Mouse (Mus musculus): ENCODE measurements at regions not wholly inside any gene's neighbourhood (a gene's known extent, or its start where the extent isn't known, plus 50 kb on each side); places are given as distances from the start of the nearest gene placed in this dataset.

- Histone ChIP-seq H3K4me2 (replicated peaks; ENCODE audit: low read depth) (no peak overlapping the region), H3K27ac (replicated peaks) (no peak overlapping the region), H3K9me3 (ENCODE audit: control insufficient read depth, low read length) (no peaks in the 10 kb centered on the region), H3K4me1 (replicated peaks; ENCODE audit: control insufficient read depth, insufficient read depth) (no peaks in the 10 kb centered on the region), H3K4me3 (ENCODE audit: low read depth, low read length) (no peak overlapping the region), H3K27me3 (ENCODE audit: control insufficient read depth, insufficient read depth, low read length) (no peaks in the 10 kb centered on the region), H3K36me3 (ENCODE audit: control insufficient read depth, insufficient read depth, low read length) (no peaks in the 10 kb centered on the region), H3K9ac (ENCODE audit: low read length) (no peak overlapping the region)
- TF ChIP-seq EP300 (optimal IDR thresholded peaks at IDR 0.05) (no peak), CTCF (IDR thresholded peaks at IDR 0.05; ENCODE audit: low read depth) (no peak)
- DNase-seq (ENCODE audit: low spot score), result no peak
- 72% methylated on average over 3 of the region's 3 CpGs for WGBS
- no peak for ATAC-seq (ENCODE audit: low FRiP score, low TSS enrichment)
Observed at GRCm38 (mm10) chr15:16652934-16653669, 75.5 kb upstream of the Cdh9 start.

GRCm38 (mm10) chr15:16653690-16654089 lies 74.9 kb upstream of the Cdh9 start:
- Histone ChIP-seq H3K36me3 (ENCODE audit: control insufficient read depth, insufficient read depth, low read length) (no peaks in the 10 kb centered on the region), H3K9me3 (ENCODE audit: control insufficient read depth, low read length) (no peaks in the 10 kb centered on the region), H3K27me3 (ENCODE audit: control insufficient read depth, insufficient read depth, low read length) (no peaks in the 10 kb centered on the region), H3K27ac (replicated peaks) (no peak overlapping the region), H3K4me2 (replicated peaks; ENCODE audit: low read depth) (no peak overlapping the region), H3K4me3 (ENCODE audit: low read depth, low read length) (no peak overlapping the region), H3K9ac (ENCODE audit: low read length) (no peak overlapping the region), H3K4me1 (replicated peaks; ENCODE audit: control insufficient read depth, insufficient read depth) (no peaks in the 10 kb centered on the region)
- DNase-seq (ENCODE audit: low spot score) (no peak), ATAC-seq (ENCODE audit: low FRiP score, low TSS enrichment) (no peak)
- 80% methylated on average over 4 of the region's 4 CpGs for WGBS
- TF ChIP-seq CTCF (IDR thresholded peaks at IDR 0.05; ENCODE audit: low read depth) (no peak), EP300 (optimal IDR thresholded peaks at IDR 0.05) (no peak)

GRCm38 (mm10) chr15:16661226-16661625 lies 67.3 kb upstream of the Cdh9 start:
- no peak overlapping the region for H3K9ac ChIP-seq (ENCODE audit: low read length)
- no peak overlapping the region for H3K4me3 ChIP-seq (ENCODE audit: low read depth, low read length)
- H3K36me3 ChIP-seq (ENCODE audit: control insufficient read depth, insufficient read depth, low read length), result no peaks in the 10 kb centered on the region
- WGBS, result 86% methylated on average over 3 of the region's 3 CpGs
- H3K4me1 ChIP-seq (replicated peaks; ENCODE audit: control insufficient read depth, insufficient read depth), result no peaks in the 10 kb centered on the region
- TF ChIP-seq EP300 (optimal IDR thresholded peaks at IDR 0.05) (no peak), CTCF (IDR thresholded peaks at IDR 0.05; ENCODE audit: low read depth) (no peak)
- H3K27me3 ChIP-seq (ENCODE audit: control insufficient read depth, insufficient read depth, low read length), result no peaks in the 10 kb centered on the region
- ATAC-seq (ENCODE audit: low FRiP score, low TSS enrichment) (no peak), DNase-seq (ENCODE audit: low spot score) (no peak)
- H3K9me3 ChIP-seq (ENCODE audit: control insufficient read depth, low read length), result no peaks in the 10 kb centered on the region
- no peak overlapping the region for H3K27ac ChIP-seq (replicated peaks)
- no peak overlapping the region for H3K4me2 ChIP-seq (replicated peaks; ENCODE audit: low read depth)
